Mouse (Mus musculus): ENCODE results near the gene Gnat1. TPM values are rescaled to one million over a fixed set of nuclear protein-coding genes. Genes with fewer than 3 reads are reported as not detected.

Gnat1 gene
- 0.39 and 0.48 TPM in 2 replicates for polyA plus RNA-seq (2012; rRNA removed)

GRCm38 (mm10) chr9:107679501-107679900, at the start of gene Gnat1:
Gene Gnat1 (minus strand): TSS chr9:107679712.

GRCm38 (mm10) chr9:107709697-107710483, 30.4 kb upstream of the Gnat1 start, which contains the start of gene Sema3f:
Gene Sema3f (minus strand): TSS chr9:107710475.

GRCm38 (mm10) chr9:107669480-107669945, 10.0 kb downstream of the Gnat1 start, which contains the start of gene Slc38a3:
Gene Slc38a3 (minus strand): TSS chr9:107669530.

GRCm38 (mm10) chr9:107635279-107636028, 44.1 kb downstream of the Gnat1 start, which contains the start of gene Gnai2:
Gene Gnai2 (minus strand): TSS chr9:107635367.

Other genes with a start within 250 kb of the Gnat1 start
- gene Tmem115, start 145.8 kb downstream of the Gnat1 start, polyA plus RNA-seq (2012; rRNA removed) = 33.6 and 34.5 TPM in 2 replicates
- 47.5 and 52.4 TPM in 2 replicates for gene Cyb561d2, start 137.5 kb downstream of the Gnat1 start, polyA plus RNA-seq (2012; rRNA removed)
- 87.7 and 93.2 TPM in 2 replicates for gene Nprl2, start 137.5 kb downstream of the Gnat1 start, polyA plus RNA-seq (2012; rRNA removed)
- 8.9 and 9.6 TPM in 2 replicates for gene Zmynd10, start 132.4 kb downstream of the Gnat1 start, polyA plus RNA-seq (2012; rRNA removed)
- 35.2 and 38.7 TPM in 2 replicates for gene Rassf1, start 128.2 kb downstream of the Gnat1 start, polyA plus RNA-seq (2012; rRNA removed)
- gene Tusc2, start 116.5 kb downstream of the Gnat1 start, polyA plus RNA-seq (2012; rRNA removed) = 96.7 and 108 TPM in 2 replicates
- gene Hyal2, start 111.8 kb downstream of the Gnat1 start, polyA plus RNA-seq (2012; rRNA removed) = 29.8 and 30.5 TPM in 2 replicates
- gene Hyal1, start 102.8 kb downstream of the Gnat1 start, polyA plus RNA-seq (2012; rRNA removed) = 2.5 and 2.8 TPM in 2 replicates
- 16.6 and 19.8 TPM in 2 replicates for gene Naa80, start 100.8 kb downstream of the Gnat1 start, polyA plus RNA-seq (2012; rRNA removed)
- gene Hyal3, start 98.9 kb downstream of the Gnat1 start, polyA plus RNA-seq (2012; rRNA removed) = 1.2 and 1.5 TPM in 2 replicates
- gene Ifrd2, start 92.1 kb downstream of the Gnat1 start, polyA plus RNA-seq (2012; rRNA removed) = 20.6 and 24.7 TPM in 2 replicates
- gene Sema3b, start 70.5 kb downstream of the Gnat1 start, polyA plus RNA-seq (2012; rRNA removed) = 5.4 and 7.5 TPM in 2 replicates
- 382 and 399 TPM in 2 replicates for gene Gnai2, start 44.3 kb downstream of the Gnat1 start, polyA plus RNA-seq (2012; rRNA removed)
- 87.6 and 91.9 TPM in 2 replicates for gene Slc38a3, start 10.2 kb downstream of the Gnat1 start, polyA plus RNA-seq (2012; rRNA removed)
- 109 and 131 TPM in 2 replicates for gene Sema3f, start 30.8 kb upstream of the Gnat1 start, polyA plus RNA-seq (2012; rRNA removed)
- 193 and 212 TPM in 2 replicates for gene Rbm5, start 91.3 kb upstream of the Gnat1 start, polyA plus RNA-seq (2012; rRNA removed)
- gene Rbm6, start 193.5 kb upstream of the Gnat1 start, polyA plus RNA-seq (2012; rRNA removed) = 84.9 and 89.6 TPM in 2 replicates
- gene Mon1a, start 208.4 kb upstream of the Gnat1 start, polyA plus RNA-seq (2012; rRNA removed) = 27.4 and 28.6 TPM in 2 replicates
- 4.4 and 5.7 TPM in 2 replicates for gene Mst1r, start 227.2 kb upstream of the Gnat1 start, polyA plus RNA-seq (2012; rRNA removed)
- not detected in 2 replicates for gene Actl11, start 248.8 kb upstream of the Gnat1 start, polyA plus RNA-seq (2012; rRNA removed)

Data from central nervous system, embryonic 18 days (tissue).